Mouse (Mus musculus) megakaryocyte-erythroid progenitor cell, adult 5-6 weeks (primary cell): ENCODE measurements around the gene Stpg4. TPM values are rescaled to one million over a fixed set of nuclear protein-coding genes. Genes with fewer than 3 reads are reported as not detected.

ENCODE experiments used
- ATAC-seq: replicated peaks from 2 replicates; pipeline ENCODE4 v1.8.0; 2016; ENCODE audit warnings: mild to moderate bottlenecking, inconsistent platforms; ENCODE audit not compliant: severe bottlenecking, poor library complexity, low FRiP score, low TSS enrichment
- total RNA-seq, 2 experiments: library from RNA; stranded (forward) in 1 of 2; stranded (reverse) in 1 of 2; fragments of 200-1000, 215-1000 nt in 1 of 2; fragments of >200 nt in 1 of 2; fragmentation: Nextera tagmentation in 1 of 2; gene quantifications; 2 replicates each; pipeline ENCODE4 v1.2.3; 2014 to 2017

Stpg4 gene
- total RNA-seq, 2 experiments from 2014 or later, result not detected

GRCm38 (mm10) chr17:87448339-87448738 lies 20.8 kb upstream of the Stpg4 start:
- no peak for ATAC-seq

- no peak for ATAC-seq
Measured at GRCm38 (mm10) chr17:87447612-87448200, 20.2 kb upstream of the Stpg4 start.

- ATAC-seq, result peak; percentile 91
Measured at GRCm38 (mm10) chr17:87446767-87447611, 19.4 kb upstream of the Stpg4 start, which contains the start of gene Calm2. Gene Calm2, minus strand, starts transcription at chr17:87446935.

GRCm38 (mm10) chr17:87445917-87446766 lies 18.6 kb upstream of the Stpg4 start:
- ATAC-seq, result peak; percentile 31

- ATAC-seq, result no peak
Measured at GRCm38 (mm10) chr17:87445337-87445916, 17.9 kb upstream of the Stpg4 start.

- no peak for ATAC-seq
Measured at GRCm38 (mm10) chr17:87444763-87445162, 17.2 kb upstream of the Stpg4 start.

- ATAC-seq, result no peak
Measured at GRCm38 (mm10) chr17:87441537-87441936, 14.0 kb upstream of the Stpg4 start.

- ATAC-seq, result no peak
Measured at GRCm38 (mm10) chr17:87439441-87439840, 11.9 kb upstream of the Stpg4 start.

GRCm38 (mm10) chr17:87433929-87434328 lies 6.4 kb upstream of the Stpg4 start:
- ATAC-seq, result no peak

- peak; percentile 62 for ATAC-seq
Measured at GRCm38 (mm10) chr17:87432743-87433142, 5.2 kb upstream of the Stpg4 start.

- peak; percentile 76 for ATAC-seq
Measured at GRCm38 (mm10) chr17:87432314-87432713, 4.8 kb upstream of the Stpg4 start.

GRCm38 (mm10) chr17:87429431-87429830 lies 1.9 kb upstream of the Stpg4 start:
- no peak for ATAC-seq

GRCm38 (mm10) chr17:87418082-87418481 lies 9.5 kb downstream of the Stpg4 start:
- no peak for ATAC-seq

GRCm38 (mm10) chr17:87406646-87407045 lies 20.9 kb downstream of the Stpg4 start:
- ATAC-seq, result no peak

GRCm38 (mm10) chr17:87405576-87405975 lies 22.0 kb downstream of the Stpg4 start:
- no peak for ATAC-seq

- no peak for ATAC-seq
Measured at GRCm38 (mm10) chr17:87403462-87403861, 24.1 kb downstream of the Stpg4 start.

- no peak for ATAC-seq
Measured at GRCm38 (mm10) chr17:87402444-87402843, 25.1 kb downstream of the Stpg4 start.

GRCm38 (mm10) chr17:87397088-87397487 lies 30.5 kb downstream of the Stpg4 start:
- ATAC-seq, result no peak

GRCm38 (mm10) chr17:87391242-87391641 lies 36.3 kb downstream of the Stpg4 start:
- no peak for ATAC-seq

- ATAC-seq, result no peak
Measured at GRCm38 (mm10) chr17:87387068-87387467, 40.5 kb downstream of the Stpg4 start.
